7 mouse cellular contexts compared by ENCODE assay signal in the genomic region with DNA sequence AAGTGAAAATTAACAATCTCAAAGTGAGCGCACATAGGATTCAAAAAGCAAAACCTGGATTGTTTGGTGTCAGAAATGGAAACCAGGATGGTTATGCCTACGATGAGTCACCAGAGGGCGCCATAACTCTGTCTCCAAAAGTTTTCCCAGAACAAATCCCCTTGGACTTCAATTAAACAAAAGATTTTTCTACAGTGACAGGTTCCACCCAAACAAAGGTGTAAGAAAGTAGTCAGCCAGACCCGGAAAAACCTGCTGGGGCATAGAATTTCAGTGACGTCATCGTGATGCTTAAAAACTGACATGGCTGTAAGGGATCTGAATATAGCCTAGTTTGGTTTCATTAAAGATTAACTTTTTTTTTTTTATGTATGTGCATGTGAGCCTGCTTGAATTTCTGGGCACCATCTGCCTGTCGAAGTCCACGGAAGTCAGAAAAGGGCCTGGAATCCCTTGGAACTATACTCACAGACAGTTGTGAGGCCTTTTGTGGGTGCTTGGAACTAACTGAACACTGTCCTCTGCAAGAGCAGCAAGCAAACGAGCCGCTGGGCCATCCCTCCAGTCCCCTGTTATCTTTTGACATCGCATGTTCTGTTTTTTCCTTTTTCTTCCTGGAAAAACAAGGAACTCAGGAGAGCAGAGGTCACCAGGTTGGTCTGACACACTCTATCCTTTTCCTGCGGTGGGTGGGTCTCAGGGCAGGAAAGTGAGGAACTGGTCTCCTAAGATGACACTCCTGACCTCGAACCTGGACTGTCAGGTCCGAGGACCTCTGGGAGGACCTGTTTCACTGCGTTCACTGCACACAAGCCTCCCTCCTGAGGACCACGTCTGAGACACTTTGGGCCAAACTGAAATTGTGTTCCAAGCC. TPM values are rescaled to one million over a fixed set of nuclear protein-coding genes. Genes with fewer than 3 reads are reported as not detected.
DNase-seq lines count a peak whose midpoint lies in the region; ATAC-seq and TF ChIP-seq lines count a peak whose summit lies in the region.

No protein-coding gene starts in this region.

- H3K36me3 ChIP-seq in forebrain, embryonic 11.5 days (ENCODE audit: control insufficient read depth, insufficient read depth, low read length), result no peaks in the 10 kb centered on the region
- no peaks in the 10 kb centered on the region for H3K36me3 ChIP-seq in intestine, postnatal 0 days (ENCODE audit: control insufficient read depth, insufficient read depth)
- H3K36me3 ChIP-seq in liver, embryonic 11.5 days (ENCODE audit: control insufficient read depth, insufficient read depth, low read length), result no peaks in the 10 kb centered on the region

- H3K4me1 ChIP-seq in forebrain, embryonic 11.5 days (replicated peaks; ENCODE audit: control insufficient read depth, insufficient read depth, low read length), result no peaks in the 10 kb centered on the region; the same call in 1 of the 2 replicates
- H3K4me1 ChIP-seq in intestine, postnatal 0 days (replicated peaks; ENCODE audit: control insufficient read depth, insufficient read depth, low read length), result 0 out of 2 replicates have a peak, but pooled peaks cover 4% of the 10 kb centered on the region
- no peaks in the 10 kb centered on the region for H3K4me1 ChIP-seq in liver, embryonic 11.5 days (replicated peaks; ENCODE audit: control insufficient read depth, insufficient read depth, low read length)

- DNase-seq in urinary bladder, postnatal 25 days (ENCODE audit: low spot score), result peak; percentile 22
- no peak for DNase-seq in urinary bladder, postnatal 36 days (ENCODE audit: low spot score in 2 of 2)
- DNase-seq in adrenal gland, postnatal 36 days, result peak; percentile 38 to 42
- DNase-seq in forebrain, embryonic 11.5 days (ENCODE audit: low spot score), result peak; percentile 61
- peak; percentile 34 for DNase-seq in liver, embryonic 11.5 days (ENCODE audit: low spot score)
- DNase-seq in retina, embryonic 14.5 days (ENCODE audit: low spot score), result peak; percentile 75

- H3K4me3 ChIP-seq in forebrain, embryonic 11.5 days (ENCODE audit: low read depth, low read length), result no peak overlapping the region
- no peak overlapping the region for H3K4me3 ChIP-seq in intestine, postnatal 0 days (ENCODE audit: low read depth, low read length)
- no peak overlapping the region for H3K4me3 ChIP-seq in liver, embryonic 11.5 days (ENCODE audit: low read depth, low read length)

- no peaks in the 10 kb centered on the region for H3K27me3 ChIP-seq in forebrain, embryonic 11.5 days (ENCODE audit: control insufficient read depth, insufficient read depth, low read length)
- no peaks in the 10 kb centered on the region for H3K27me3 ChIP-seq in intestine, postnatal 0 days (replicated peaks; ENCODE audit: control insufficient read depth, insufficient read depth, low read length)
- H3K27me3 ChIP-seq in liver, embryonic 11.5 days (replicated peaks; ENCODE audit: control insufficient read depth, insufficient read depth, low read length), result no peaks in the 10 kb centered on the region; the same call in 1 of the 2 replicates

- TF ChIP-seq CTCF in intestine, postnatal 0 days (IDR thresholded peaks at IDR 0.05; ENCODE audit: low read depth), result peak; percentile 83

- WGBS in forebrain, embryonic 11.5 days, result 48% methylated on average over 16 of the region's 16 CpGs
- 29% methylated on average over 16 of the region's 16 CpGs for WGBS in intestine, postnatal 0 days
- 42% methylated on average over 16 of the region's 16 CpGs for WGBS in liver, embryonic 11.5 days

- H3K27ac ChIP-seq in forebrain, embryonic 11.5 days (ENCODE audit: low read depth, low read length), result no peak overlapping the region
- H3K27ac ChIP-seq in intestine, postnatal 0 days (ENCODE audit: low read depth, low read length), result no peak overlapping the region
- no peak overlapping the region for H3K27ac ChIP-seq in liver, embryonic 11.5 days (ENCODE audit: low read depth, low read length)

- no peaks in the 10 kb centered on the region for H3K9me3 ChIP-seq in forebrain, embryonic 11.5 days (ENCODE audit: control insufficient read depth, low read length)
- H3K9me3 ChIP-seq in intestine, postnatal 0 days (ENCODE audit: control insufficient read depth), result no peaks in the 10 kb centered on the region
- no peaks in the 10 kb centered on the region for H3K9me3 ChIP-seq in liver, embryonic 11.5 days (ENCODE audit: control insufficient read depth, low read length)

- H3K4me2 ChIP-seq in forebrain, embryonic 11.5 days (ENCODE audit: low read depth, low read length, severe bottlenecking), result no peak overlapping the region
- peak overlapping the region; percentile 31; the same call in 1 of the 2 replicates for H3K4me2 ChIP-seq in intestine, postnatal 0 days (replicated peaks; ENCODE audit: low read depth)
- H3K4me2 ChIP-seq in liver, embryonic 11.5 days, result no peak overlapping the region

- peak; percentile 60 for ATAC-seq in forebrain, embryonic 11.5 days (replicated peaks; ENCODE audit: low FRiP score)
- peak; percentile 63 for ATAC-seq in intestine, postnatal 0 days
- ATAC-seq in liver, embryonic 11.5 days (replicated peaks; ENCODE audit: low FRiP score), result no peak

- no peak overlapping the region for H3K9ac ChIP-seq in forebrain, embryonic 11.5 days (ENCODE audit: low read length)
- H3K9ac ChIP-seq in intestine, postnatal 0 days (ENCODE audit: low read depth, low read length), result no peak overlapping the region
- H3K9ac ChIP-seq in liver, embryonic 11.5 days (ENCODE audit: low read depth, low read length), result no peak overlapping the region

RNA-seq across cellular contexts. Expression of gene Cdk13, which starts 33.0 kb away (rescaled TPM):
- total RNA-seq in adrenal gland, postnatal 36 days (2021), result 10 to 100 TPM; 48.3 to 55.1 TPM
- polyA plus RNA-seq in forebrain, embryonic 11.5 days (2014; fragmentation: Nextera tagmentation; extraction: Ambion mirVana), result 19.0 and 20.6 TPM in 2 replicates
- polyA plus RNA-seq in intestine, postnatal 0 days (2015; fragmentation: Nextera tagmentation; extraction: Ambion mirVana), result 10.7 and 14.0 TPM in 2 replicates
- polyA plus RNA-seq in liver, embryonic 11.5 days (2014; fragmentation: Nextera tagmentation; extraction: Ambion mirVana), result 13.2 and 15.9 TPM in 2 replicates

Comparison
In these comparisons a context has a peak if more than half of its experiments do, and no peak if none do; other contexts are left out.
1. DNase-seq: peak in urinary bladder, postnatal 25 days (single experiment), adrenal gland, postnatal 36 days (2 of 2), forebrain, embryonic 11.5 days (single experiment), liver, embryonic 11.5 days (single experiment) and retina, embryonic 14.5 days (single experiment); none in urinary bladder, postnatal 36 days (0 of 2).